Mouse (Mus musculus): ENCODE data around the gene Slc26a3. TPM values are rescaled to one million over a fixed set of nuclear protein-coding genes. Genes with fewer than 3 reads are reported as not detected.
A peak's percentile ranks its signal among the peaks of the same experiment; 100 is the strongest.

The Slc26a3 gene
- polyA plus RNA-seq, 1 experiment from 2014 or later, result 0.42 TPM

- Histone ChIP-seq H3K4me3 (ENCODE audit: low read depth, low read length) (no peak overlapping the region), H3K4me1 (replicated peaks; ENCODE audit: control insufficient read depth, insufficient read depth) (no peaks in the 10 kb centered on the region), H3K9me3 (ENCODE audit: control insufficient read depth, low read length) (no peaks in the 10 kb centered on the region), H3K4me2 (replicated peaks; ENCODE audit: low read depth) (no peak overlapping the region), H3K27ac (replicated peaks) (no peak overlapping the region), H3K9ac (ENCODE audit: low read length) (no peak overlapping the region), H3K36me3 (ENCODE audit: control insufficient read depth, insufficient read depth, low read length) (no peaks in the 10 kb centered on the region), H3K27me3 (ENCODE audit: control insufficient read depth, insufficient read depth, low read length) (no peaks in the 10 kb centered on the region)
- ATAC-seq (ENCODE audit: low FRiP score, low TSS enrichment) (no peak), DNase-seq (ENCODE audit: low spot score) (no peak)
- no peak for TF ChIP-seq CTCF (IDR thresholded peaks at IDR 0.05; ENCODE audit: low read depth)
- no peak for TF ChIP-seq EP300 (optimal IDR thresholded peaks at IDR 0.05)
- 49% methylated on average over 5 of the region's 5 CpGs for WGBS
Observed at GRCm38 (mm10) chr12:31511218-31511617, 120.5 kb downstream of the Slc26a3 start.

- TF ChIP-seq CTCF (IDR thresholded peaks at IDR 0.05; ENCODE audit: low read depth) (no peak), EP300 (optimal IDR thresholded peaks at IDR 0.05) (no peak)
- no peak for ATAC-seq (ENCODE audit: low FRiP score, low TSS enrichment)
Observed at GRCm38 (mm10) chr12:31512634-31513411, 122.2 kb downstream of the Slc26a3 start.

GRCm38 (mm10) chr12:31513724-31514503, 123.2 kb downstream of the Slc26a3 start:
- DNase-seq (ENCODE audit: low spot score), result peak; percentile 6
- Histone ChIP-seq H3K27me3 (ENCODE audit: control insufficient read depth, insufficient read depth, low read length) (no peaks in the 10 kb centered on the region), H3K4me2 (replicated peaks; ENCODE audit: low read depth) (no peak overlapping the region), H3K9me3 (ENCODE audit: control insufficient read depth, low read length) (no peaks in the 10 kb centered on the region), H3K9ac (ENCODE audit: low read length) (no peak overlapping the region), H3K27ac (replicated peaks) (no peak overlapping the region), H3K36me3 (ENCODE audit: control insufficient read depth, insufficient read depth, low read length) (no peaks in the 10 kb centered on the region), H3K4me3 (ENCODE audit: low read depth, low read length) (no peak overlapping the region), H3K4me1 (replicated peaks; ENCODE audit: control insufficient read depth, insufficient read depth) (no peaks in the 10 kb centered on the region)
- TF ChIP-seq CTCF (IDR thresholded peaks at IDR 0.05; ENCODE audit: low read depth), result no peak
- TF ChIP-seq EP300 (optimal IDR thresholded peaks at IDR 0.05), result no peak
- ATAC-seq (ENCODE audit: low FRiP score, low TSS enrichment), result no peak
- WGBS, result 61% methylated on average over 6 of the region's 6 CpGs

More at GRCm38 (mm10) chr12:31512634-31513411, 122.2 kb downstream of the Slc26a3 start:
- DNase-seq (ENCODE audit: low spot score), result peak; percentile 21
- Histone ChIP-seq H3K36me3 (ENCODE audit: control insufficient read depth, insufficient read depth, low read length) (no peaks in the 10 kb centered on the region), H3K27ac (replicated peaks) (no peak overlapping the region), H3K4me3 (ENCODE audit: low read depth, low read length) (no peak overlapping the region), H3K9ac (ENCODE audit: low read length) (no peak overlapping the region), H3K4me2 (replicated peaks; ENCODE audit: low read depth) (no peak overlapping the region), H3K9me3 (ENCODE audit: control insufficient read depth, low read length) (no peaks in the 10 kb centered on the region), H3K27me3 (ENCODE audit: control insufficient read depth, insufficient read depth, low read length) (no peaks in the 10 kb centered on the region), H3K4me1 (replicated peaks; ENCODE audit: control insufficient read depth, insufficient read depth) (no peaks in the 10 kb centered on the region)
- WGBS, result 69% methylated on average over 14 of the region's 14 CpGs

GRCm38 (mm10) chr12:31520119-31520518, 129.4 kb downstream of the Slc26a3 start:
- no peak for ATAC-seq (ENCODE audit: low FRiP score, low TSS enrichment)
- H3K4me3 ChIP-seq (ENCODE audit: low read depth, low read length), result no peak overlapping the region
- H3K27me3 ChIP-seq (ENCODE audit: control insufficient read depth, insufficient read depth, low read length), result no peaks in the 10 kb centered on the region
- no peak for TF ChIP-seq EP300 (optimal IDR thresholded peaks at IDR 0.05)
- no peak overlapping the region for H3K9ac ChIP-seq (ENCODE audit: low read length)
- H3K36me3 ChIP-seq (ENCODE audit: control insufficient read depth, insufficient read depth, low read length), result no peaks in the 10 kb centered on the region
- no peak overlapping the region for H3K27ac ChIP-seq (replicated peaks)
- WGBS, result 53% methylated on average over 6 of the region's 6 CpGs
- no peak overlapping the region for H3K4me2 ChIP-seq (replicated peaks; ENCODE audit: low read depth)
- no peaks in the 10 kb centered on the region for H3K4me1 ChIP-seq (replicated peaks; ENCODE audit: control insufficient read depth, insufficient read depth)
- no peaks in the 10 kb centered on the region for H3K9me3 ChIP-seq (ENCODE audit: control insufficient read depth, low read length)
- no peak for DNase-seq (ENCODE audit: low spot score)

- H3K4me3 ChIP-seq (ENCODE audit: low read depth, low read length), result no peak overlapping the region
- H3K9me3 ChIP-seq (ENCODE audit: control insufficient read depth, low read length), result no peaks in the 10 kb centered on the region
- 68% methylated on average over 3 of the region's 3 CpGs for WGBS
- no peaks in the 10 kb centered on the region for H3K27me3 ChIP-seq (ENCODE audit: control insufficient read depth, insufficient read depth, low read length)
- no peak overlapping the region for H3K9ac ChIP-seq (ENCODE audit: low read length)
- DNase-seq (ENCODE audit: low spot score), result no peak
- no peak overlapping the region for H3K4me2 ChIP-seq (replicated peaks; ENCODE audit: low read depth)
- H3K27ac ChIP-seq (replicated peaks), result no peak overlapping the region
- TF ChIP-seq CTCF (IDR thresholded peaks at IDR 0.05; ENCODE audit: low read depth) (no peak), EP300 (optimal IDR thresholded peaks at IDR 0.05) (no peak)
- no peaks in the 10 kb centered on the region for H3K36me3 ChIP-seq (ENCODE audit: control insufficient read depth, insufficient read depth, low read length)
- H3K4me1 ChIP-seq (replicated peaks; ENCODE audit: control insufficient read depth, insufficient read depth), result no peaks in the 10 kb centered on the region
- ATAC-seq (ENCODE audit: low FRiP score, low TSS enrichment), result no peak
Observed at GRCm38 (mm10) chr12:31521371-31521770, 130.7 kb downstream of the Slc26a3 start.

Other genes starting within 250 kb of the Slc26a3 start
- gene Gm6993, start 150.1 kb upstream of the Slc26a3 start, polyA plus RNA-seq (2015; fragmentation: Nextera tagmentation; extraction: Ambion mirVana), result not detected in 2 replicates
- 30.6 and 31.7 TPM in 2 replicates for gene Lamb1, start 125.6 kb upstream of the Slc26a3 start, polyA plus RNA-seq (2015; fragmentation: Nextera tagmentation; extraction: Ambion mirVana)
- 108 and 112 TPM in 2 replicates for gene Dld, start 39.4 kb upstream of the Slc26a3 start, polyA plus RNA-seq (2015; fragmentation: Nextera tagmentation; extraction: Ambion mirVana)
- gene Cbll1, start 108.7 kb downstream of the Slc26a3 start, polyA plus RNA-seq (2015; fragmentation: Nextera tagmentation; extraction: Ambion mirVana), result 6.1 and 6.4 TPM in 2 replicates
- gene Slc26a4, start 169.1 kb downstream of the Slc26a3 start, polyA plus RNA-seq (2015; fragmentation: Nextera tagmentation; extraction: Ambion mirVana), result 0.16 and 0.29 TPM in 2 replicates
- 40.1 and 40.4 TPM in 2 replicates for gene Bcap29, start 243.8 kb downstream of the Slc26a3 start, polyA plus RNA-seq (2015; fragmentation: Nextera tagmentation; extraction: Ambion mirVana)

All from stomach, postnatal 0 days (tissue).